Mouse (Mus musculus) testis, adult 2 months (tissue): ENCODE data around the gene Slx4.

Experiments
- CTCF ChIP-seq: fragments of 200-500 bp; IDR thresholded peaks from 2 replicates; pipeline ENCODE4 v1.5.1; 2012; ENCODE audit warnings: low read depth, mild to moderate bottlenecking, inconsistent platforms, low read length, moderate library complexity; ENCODE audit not compliant: control insufficient read depth, insufficient read depth, insufficient replicate concordance
- POLR2A ChIP-seq: fragments of 200-500 bp; IDR thresholded peaks from 2 replicates; pipeline ENCODE4 v1.6.1; 2012; ENCODE audit warnings: low read depth, mild to moderate bottlenecking, inconsistent platforms, low read length, moderate library complexity; ENCODE audit not compliant: control insufficient read depth

- no peak for TF ChIP-seq POLR2A
- no peak for TF ChIP-seq CTCF
Observed at GRCm38 (mm10) chr16:3933536-3933935, 70.0 kb downstream of the Slx4 start.
